Mouse (Mus musculus) heart, adult 2 months (tissue): Measurements from ENCODE around the gene Zfp688.

Source experiments
- CTCF ChIP-seq: fragments of 200-600 bp; IDR thresholded peaks from 2 replicates; pipeline ENCODE4 v1.8.1; 2022; ENCODE audit warnings: antibody characterized with exemption, mild to moderate bottlenecking, moderate library complexity
- EP300 ChIP-seq: fragments of 200-500 bp; IDR thresholded peaks from 2 replicates; pipeline ENCODE4 v1.6.1; 2011; ENCODE audit warnings: low read depth, low read length, control low read depth; ENCODE audit not compliant: insufficient read depth
- POLR2A ChIP-seq: fragments of 200-500 bp; IDR thresholded peaks from 2 replicates; pipeline ENCODE4 v1.6.1; 2011; ENCODE audit warnings: mild to moderate bottlenecking, low read depth, low read length, control low read depth; ENCODE audit not compliant: insufficient read depth

- TF ChIP-seq POLR2A: peak; percentile 93
- 0 out of 2 replicates have a peak, but pooled peaks have one; percentile 64 for TF ChIP-seq EP300
- peak; percentile 72 for TF ChIP-seq CTCF
These were observed 46.3 kb downstream of the Zfp688 start, which contains the start of gene Zfp747 for GRCm38 (mm10) chr7:127375271-127376245.
